Mouse (Mus musculus) hindbrain, embryonic 16.5 days (tissue): ENCODE results near the gene Mydgf. TPM values are rescaled to one million over a fixed set of nuclear protein-coding genes. Genes with fewer than 3 reads are reported as not detected.

Experiments used
- ATAC-seq: fragments of 200-750 bp; cut with Nextera tagmentation; 2 replicates; pipeline ENCODE4 v1.8.0; 2017; ENCODE audit warnings: moderate TSS enrichment, moderate library complexity
- H3K27ac ChIP-seq: fragments of 300-500 bp; sonication (generic); 2 replicates; pipeline ENCODE4 v1.5.1; 2014; ENCODE audit warnings: low read depth, mild to moderate bottlenecking, control low read depth, low read length, moderate library complexity
- H3K27me3 ChIP-seq: fragments of 300-500 bp; sonication (generic); replicated peaks from 2 replicates; pipeline ENCODE4 v1.6.1; 2014; ENCODE audit warnings: low read length; ENCODE audit not compliant: control insufficient read depth, insufficient read depth
- H3K36me3 ChIP-seq: fragments of 300-500 bp; sonication (generic); 2 replicates; pipeline ENCODE4 v1.6.1; 2014; ENCODE audit warnings: mild to moderate bottlenecking, low read length, moderate library complexity, mixed read lengths; ENCODE audit not compliant: control insufficient read depth, insufficient read depth
- H3K4me1 ChIP-seq: fragments of 300-500 bp; sonication (generic); 2 replicates; pipeline ENCODE4 v1.6.1; 2014; ENCODE audit warnings: low read depth, low read length; ENCODE audit not compliant: control insufficient read depth, insufficient read depth
- H3K4me2 ChIP-seq: fragments of 300-500 bp; sonication (generic); 2 replicates; pipeline ENCODE4 v1.6.1; 2014; ENCODE audit warnings: mild to moderate bottlenecking, low read length, control low read depth, moderate library complexity
- H3K4me3 ChIP-seq: fragments of 300-500 bp; sonication (generic); 2 replicates; pipeline ENCODE4 v1.5.1; 2014; ENCODE audit warnings: mild to moderate bottlenecking, low read length, control low read depth, moderate library complexity
- H3K9ac ChIP-seq: fragments of 300-500 bp; sonication (generic); 2 replicates; pipeline ENCODE4 v1.6.1; 2014; ENCODE audit warnings: low read depth, mild to moderate bottlenecking, control low read depth, low read length, moderate library complexity
- H3K9me3 ChIP-seq: fragments of 300-500 bp; sonication (generic); 2 replicates; pipeline ENCODE4 v1.6.1; 2014; ENCODE audit warnings: mild to moderate bottlenecking, low read length, moderate library complexity; ENCODE audit not compliant: control insufficient read depth
- WGBS: fragments of 180-500 bp; shearing (Covaris S2); extraction: QIAGEN DNeasy Blood & Tissue Kit; methylation state at CpG from one replicate; pipeline ENCODE4 v1.1.7; 2014; 5-methylcytosine and 5-hydroxymethylcytosine counted together
- polyA plus RNA-seq: library from polyadenylated mRNA; unstranded; fragments of >200 nt; fragmentation: Nextera tagmentation; extraction: Ambion mirVana; gene quantifications from 2 replicates; pipeline ENCODE4 v1.2.1, GENCODE M21; 2015

Gene Mydgf
- polyA plus RNA-seq, 1 experiment from 2014 or later: 88.4 TPM

GRCm38 (mm10) chr17:56201642-56202041 lies 17.9 kb upstream of the Mydgf start:
- no peak overlapping the region for H3K9ac ChIP-seq
- H3K36me3 ChIP-seq: peaks cover 75% of the 10 kb centered on the region
- no peak overlapping the region for H3K4me2 ChIP-seq
- H3K27me3 ChIP-seq: no peaks in the 10 kb centered on the region
- no peaks in the 10 kb centered on the region for H3K9me3 ChIP-seq
- H3K27ac ChIP-seq: no peak overlapping the region
- H3K4me3 ChIP-seq: no peak overlapping the region
- H3K4me1 ChIP-seq: no peaks in the 10 kb centered on the region
- WGBS: 61% methylated on average over 3 of the region's 3 CpGs
- ATAC-seq: no peak

- Histone ChIP-seq H3K9me3 (no peaks in the 10 kb centered on the region), H3K9ac (no peak overlapping the region), H3K36me3 (peaks cover 78% of the 10 kb centered on the region), H3K4me3 (no peak overlapping the region), H3K4me1 (no peaks in the 10 kb centered on the region), H3K27me3 (no peaks in the 10 kb centered on the region), H3K27ac (no peak overlapping the region), H3K4me2 (no peak overlapping the region)
- WGBS: 83% methylated on average over 9 of the region's 9 CpGs
- ATAC-seq: no peak
Measured at GRCm38 (mm10) chr17:56200586-56200985, 16.9 kb upstream of the Mydgf start.

- WGBS: 69% methylated on average over 2 of the region's 2 CpGs
- no peak overlapping the region for H3K27ac ChIP-seq
- ATAC-seq: no peak
- no peaks in the 10 kb centered on the region for H3K4me1 ChIP-seq
- H3K27me3 ChIP-seq: no peaks in the 10 kb centered on the region
- H3K36me3 ChIP-seq: peaks cover 64% of the 10 kb centered on the region
- H3K9me3 ChIP-seq: no peaks in the 10 kb centered on the region
- no peak overlapping the region for H3K4me3 ChIP-seq
- H3K9ac ChIP-seq: no peak overlapping the region
- no peak overlapping the region for H3K4me2 ChIP-seq
Measured at GRCm38 (mm10) chr17:56196860-56197259, 13.1 kb upstream of the Mydgf start.

- Histone ChIP-seq H3K27ac (no peak overlapping the region), H3K4me3 (no peak overlapping the region), H3K9me3 (no peaks in the 10 kb centered on the region), H3K36me3 (peaks cover 64% of the 10 kb centered on the region), H3K4me1 (no peaks in the 10 kb centered on the region), H3K9ac (no peak overlapping the region), H3K27me3 (no peaks in the 10 kb centered on the region), H3K4me2 (no peak overlapping the region)
- WGBS: 92% methylated on average over 13 of the region's 13 CpGs
- ATAC-seq: 0 out of 2 replicates have a peak, but pooled peaks have one; percentile 13
Measured at GRCm38 (mm10) chr17:56194765-56195164, 11.0 kb upstream of the Mydgf start.

- ATAC-seq: no peak
- no peaks in the 10 kb centered on the region for H3K9me3 ChIP-seq
- H3K9ac ChIP-seq: no peak overlapping the region
- no peak overlapping the region for H3K27ac ChIP-seq
- H3K4me2 ChIP-seq: no peak overlapping the region
- peaks cover 68% of the 10 kb centered on the region for H3K36me3 ChIP-seq
- H3K4me3 ChIP-seq: no peak overlapping the region
- H3K4me1 ChIP-seq: no peaks in the 10 kb centered on the region
- WGBS: 91% methylated on average over 12 of the region's 12 CpGs
- H3K27me3 ChIP-seq: no peaks in the 10 kb centered on the region
Measured at GRCm38 (mm10) chr17:56194357-56194756, 10.6 kb upstream of the Mydgf start.

- Histone ChIP-seq H3K9me3 (no peaks in the 10 kb centered on the region), H3K27me3 (no peaks in the 10 kb centered on the region), H3K4me2 (no peak overlapping the region), H3K9ac (no peak overlapping the region), H3K4me1 (no peaks in the 10 kb centered on the region), H3K27ac (no peak overlapping the region), H3K36me3 (peaks cover 48% of the 10 kb centered on the region), H3K4me3 (no peak overlapping the region)
- no peak for ATAC-seq
- 89% methylated on average over 6 of the region's 6 CpGs for WGBS
Measured at GRCm38 (mm10) chr17:56191266-56191665, 7.5 kb upstream of the Mydgf start.

- Histone ChIP-seq H3K4me2 (peak overlapping the region; percentile 14; the same call in 1 of the 2 replicates), H3K4me1 (peaks cover 19% of the 10 kb centered on the region), H3K27ac (peak overlapping the region; percentile 55), H3K27me3 (no peaks in the 10 kb centered on the region), H3K9ac (no peak overlapping the region; the same call in 1 of the 2 replicates), H3K9me3 (no peaks in the 10 kb centered on the region), H3K4me3 (no peak overlapping the region), H3K36me3 (peaks cover 27% of the 10 kb centered on the region)
- 0 out of 2 replicates have a peak, but pooled peaks have one; percentile 11 for ATAC-seq
- 30% methylated on average over 11 of the region's 11 CpGs for WGBS
Measured at GRCm38 (mm10) chr17:56185281-56186141, 1.8 kb upstream of the Mydgf start.

GRCm38 (mm10) chr17:56182975-56183657 lies 604 bp downstream of the Mydgf start:
- Histone ChIP-seq H3K4me3 (peak overlapping the region; percentile 84), H3K4me2 (peak overlapping the region; percentile 96), H3K27me3 (no peaks in the 10 kb centered on the region), H3K9me3 (no peaks in the 10 kb centered on the region), H3K36me3 (peaks cover 21% of the 10 kb centered on the region), H3K27ac (peak overlapping the region; percentile 73), H3K9ac (peak overlapping the region; percentile 87), H3K4me1 (peaks cover 19% of the 10 kb centered on the region)
- ATAC-seq: peak; percentile 25
- 2% methylated on average over 14 of the region's 14 CpGs for WGBS

- H3K36me3 ChIP-seq: peaks cover 33% of the 10 kb centered on the region
- no peak overlapping the region for H3K4me2 ChIP-seq
- no peaks in the 10 kb centered on the region for H3K9me3 ChIP-seq
- no peaks in the 10 kb centered on the region for H3K27me3 ChIP-seq
- 100% methylated on average over 3 of the region's 3 CpGs for WGBS
- no peak overlapping the region for H3K27ac ChIP-seq
- H3K4me1 ChIP-seq: peaks cover 3% of the 10 kb centered on the region; the same call in 1 of the 2 replicates
- no peak for ATAC-seq
- H3K4me3 ChIP-seq: no peak overlapping the region
- H3K9ac ChIP-seq: no peak overlapping the region
Measured at GRCm38 (mm10) chr17:56175416-56175815, 8.3 kb downstream of the Mydgf start.
